Mouse (Mus musculus) megakaryocyte, embryonic 14.5 days (primary cell): ENCODE measurements around the gene Pik3cd.

Source experiments
- FLI1 ChIP-seq: IDR thresholded peaks from 2 replicates; pipeline ENCODE4 v1.6.1; 2012; ENCODE audit warnings: low read length, inconsistent platforms, mixed read lengths
- GATA1 ChIP-seq: IDR thresholded peaks from 3 replicates; pipeline ENCODE4 v1.6.1; 2012; ENCODE audit warnings: mixed read lengths, low read length, inconsistent platforms, borderline replicate concordance

DNA sequence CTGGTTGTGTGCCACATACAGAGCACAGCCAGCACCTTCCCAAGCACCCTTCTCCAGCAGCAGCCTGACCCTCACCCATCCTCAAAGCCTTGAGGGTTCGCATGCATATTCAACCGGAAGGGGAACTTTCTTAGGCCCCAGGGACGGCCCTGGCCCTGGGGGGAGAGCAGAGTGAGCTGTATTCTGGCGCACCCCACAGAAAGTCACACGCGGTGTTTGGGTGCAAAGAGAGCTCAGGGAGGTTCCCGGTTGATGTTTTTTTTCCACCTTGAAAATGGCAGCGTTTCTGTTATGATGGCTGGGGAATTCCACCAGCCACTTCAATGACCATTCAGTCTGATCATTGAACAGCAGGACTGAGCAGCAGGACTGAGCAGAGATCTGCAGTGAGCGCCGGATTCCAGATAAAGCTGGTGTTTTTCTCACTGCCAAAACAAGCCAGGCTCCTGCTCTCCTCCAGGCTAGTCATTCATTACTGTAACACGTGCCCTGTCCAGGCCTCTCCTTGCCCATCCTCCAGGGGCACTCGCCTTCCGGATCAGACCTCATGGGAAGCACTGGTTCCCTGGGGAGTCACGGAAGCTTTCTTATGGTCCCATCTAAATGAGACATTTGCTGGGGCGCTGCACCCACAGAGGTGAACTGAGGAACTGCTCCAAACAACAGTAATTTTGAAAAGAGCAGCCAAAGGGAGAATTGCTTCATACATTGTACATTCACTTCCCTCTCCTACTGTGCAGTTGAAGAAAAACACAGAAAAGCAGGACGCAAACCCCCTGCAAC, 6.0 kb downstream of the Pik3cd start:
- TF ChIP-seq GATA1 (no peak), FLI1 (no peak)
